ENCODE assay signal across 17 mouse cellular contexts in the genomic region with DNA sequence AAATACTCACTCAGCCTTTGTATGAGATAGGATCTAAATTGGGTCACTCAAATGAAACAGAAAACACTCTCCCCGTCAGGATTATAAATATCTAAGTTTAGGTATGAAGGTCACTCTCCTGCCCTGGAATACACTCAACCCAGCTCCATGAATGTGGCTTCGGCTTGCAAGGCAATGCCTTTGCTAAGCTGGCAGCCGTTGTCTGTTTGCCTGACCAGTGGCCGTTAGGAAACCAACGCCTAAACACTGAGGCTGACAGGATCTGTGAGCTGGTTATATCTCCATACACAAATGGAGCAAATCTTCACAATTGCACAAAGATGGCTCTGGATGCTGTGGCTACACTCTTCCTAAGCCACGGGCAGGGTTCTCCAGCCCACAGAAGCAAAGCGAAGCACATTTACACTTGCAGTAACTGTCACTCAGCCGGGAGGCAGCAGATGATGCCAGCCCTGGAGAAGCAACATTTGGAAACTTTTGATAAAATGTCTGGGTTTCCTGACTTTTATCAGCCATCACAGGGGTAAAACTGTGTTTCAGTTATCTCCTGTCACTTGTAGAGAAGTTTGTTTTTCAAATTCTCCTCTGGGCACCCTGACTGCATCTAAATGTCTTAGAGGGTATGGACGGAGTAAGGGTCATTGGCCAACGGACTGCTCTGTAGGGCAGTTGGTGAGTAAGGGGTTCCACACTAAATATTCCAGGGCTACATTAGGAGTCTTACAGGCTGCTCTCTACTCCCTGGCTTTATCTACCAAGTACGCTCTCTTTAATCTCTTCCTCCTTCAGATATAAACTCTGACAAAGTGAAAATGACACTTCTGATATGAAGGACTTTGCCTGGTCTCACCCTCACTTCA. TPM values are rescaled to one million over a fixed set of nuclear protein-coding genes. Genes with fewer than 3 reads are reported as not detected.
A peak's percentile ranks its signal among the peaks of the same experiment; 100 is the strongest.
DNase-seq lines count a peak whose midpoint lies in the region; ATAC-seq lines count a peak whose summit lies in the region.
"Had no signal": no experiment of that assay in that cellular context is flagged by ENCODE, and none has a peak within 500 bp of the region (broad histone marks: within the 10 kb centered on the region; RNA-seq: fewer than 3 reads in every experiment).

No protein-coding gene starts in this region.

- H3K36me3 ChIP-seq in megakaryocyte, embryonic 14.5 days (replicated peaks; ENCODE audit: low read length) = peaks cover 92% of the 10 kb centered on the region
- no peaks in the 10 kb centered on the region for H3K36me3 ChIP-seq in neural tube, embryonic 15.5 days
- H3K36me3 ChIP-seq: hindbrain, embryonic 15.5 days; midbrain, embryonic 13.5 days had no signal

- H3K4me3 ChIP-seq in megakaryocyte, embryonic 14.5 days (replicated peaks) = peak overlapping the region; percentile 78
- no peak overlapping the region for H3K4me3 ChIP-seq in neural tube, embryonic 15.5 days (replicated peaks)
- H3K4me3 ChIP-seq: hindbrain, embryonic 15.5 days; midbrain, embryonic 13.5 days had no signal

- WGBS in neural tube, embryonic 15.5 days = 81% methylated on average over 11 of the region's 11 CpGs

- DNase-seq in adrenal gland, adult (ENCODE audit: inconsistent age in 2 of 2, low spot score in 1 of 2) = peak; percentile 50 to 74
- no peak for DNase-seq in adrenal gland, adult 18-20 months (ENCODE audit: low spot score in 2 of 2)
- DNase-seq in gastrocnemius, postnatal 36 days = peak; percentile 21 to 28
- DNase-seq in urinary bladder, postnatal 10 days (ENCODE audit: low spot score) = no peak
- DNase-seq: cerebellum, adult 9-11 months; kidney, adult 2 months; lung, postnatal 10 days; right cerebral cortex, postnatal 25 days; thymus, postnatal 4 days had no signal

- ATAC-seq in megakaryocyte, adult 5-6 weeks (ENCODE audit: poor library complexity, severe bottlenecking) = no peak
- ATAC-seq in megakaryocyte progenitor cell, adult 5-6 weeks (replicated peaks; ENCODE audit: poor library complexity) = peak; percentile 63
- no peak for ATAC-seq in neural tube, embryonic 15.5 days (ENCODE audit: low FRiP score)
- ATAC-seq: midbrain, embryonic 13.5 days had no signal

- H3K27ac ChIP-seq in neural tube, embryonic 15.5 days (replicated peaks) = no peak overlapping the region
- H3K27ac ChIP-seq: hindbrain, embryonic 15.5 days; midbrain, embryonic 13.5 days; stomach, postnatal 0 days had no signal

- intact Hi-C loops in gastrocnemius, postnatal 36 days (cut with DNase I) = no loop called here

- no peaks in the 10 kb centered on the region for H3K27me3 ChIP-seq in megakaryocyte, embryonic 14.5 days (replicated peaks)
- H3K27me3 ChIP-seq in neural tube, embryonic 15.5 days (replicated peaks) = no peaks in the 10 kb centered on the region
- H3K27me3 ChIP-seq: CH12.LX; hindbrain, embryonic 15.5 days; midbrain, embryonic 13.5 days had no signal

- no peak overlapping the region for H3K4me2 ChIP-seq in neural tube, embryonic 15.5 days
- H3K4me2 ChIP-seq: hindbrain, embryonic 15.5 days; midbrain, embryonic 13.5 days had no signal

- H3K9me3 ChIP-seq in megakaryocyte, embryonic 14.5 days = no peaks in the 10 kb centered on the region
- H3K9me3 ChIP-seq in neural tube, embryonic 15.5 days (replicated peaks) = no peaks in the 10 kb centered on the region
- H3K9me3 ChIP-seq: hindbrain, embryonic 15.5 days; midbrain, embryonic 13.5 days had no signal

- H3K4me1 ChIP-seq in megakaryocyte, embryonic 14.5 days = peaks cover 89% of the 10 kb centered on the region
- peaks cover 17% of the 10 kb centered on the region for H3K4me1 ChIP-seq in neural tube, embryonic 15.5 days

- no peak overlapping the region for H3K9ac ChIP-seq in neural tube, embryonic 15.5 days (replicated peaks)
- H3K9ac ChIP-seq: hindbrain, embryonic 15.5 days; midbrain, embryonic 13.5 days had no signal

RNA-seq across cellular contexts. Expression of gene Optn, which starts 21.0 kb away (rescaled TPM):
- total RNA-seq in adrenal gland, adult 18-20 months (2021) = 100 to 1,000 TPM in 1 of 2 experiments, 10 to 100 TPM in 1; 97.8 to 174 TPM
- polyA plus RNA-seq in megakaryocyte, embryonic 14.5 days (2012; ENCODE audit: insufficient read depth, low replicate concordance) = 5.1 and 24.7 TPM in 2 replicates
- 4.1 and 7.0 TPM in 2 replicates for total RNA-seq in megakaryocyte, adult 5-6 weeks (2015)
- total RNA-seq in megakaryocyte, adult 5-6 weeks (2017) = 9.1 and 14.3 TPM in 2 replicates
- 10 to 100 TPM; 66.8 to 73.0 TPM for total RNA-seq in gastrocnemius, postnatal 36 days (2021)
- 6.6 and 10.1 TPM in 2 replicates for total RNA-seq in megakaryocyte progenitor cell, adult 5-6 weeks (2015)
- 19.8 and 30.8 TPM in 2 replicates for total RNA-seq in megakaryocyte progenitor cell, adult 5-6 weeks (2017)
- polyA plus RNA-seq in neural tube, embryonic 15.5 days (2015; fragmentation: Nextera tagmentation; extraction: Ambion mirVana) = 18.9 and 20.1 TPM in 2 replicates

RNA-seq across cellular contexts. Expression of gene Mcm10, which starts 30.3 kb away (rescaled TPM):
- total RNA-seq in adrenal gland, adult 18-20 months (2021) = 1 to 10 TPM; 3.4 to 3.7 TPM
- 3.9 and 6.6 TPM in 2 replicates for polyA plus RNA-seq in megakaryocyte, embryonic 14.5 days (2012; ENCODE audit: insufficient read depth, low replicate concordance)
- 41.3 and 46.0 TPM in 2 replicates for total RNA-seq in megakaryocyte, adult 5-6 weeks (2015)
- 63.7 and 64.7 TPM in 2 replicates for total RNA-seq in megakaryocyte, adult 5-6 weeks (2017)
- under 1 TPM in 1 of 2 experiments, not detected in 1; 0.74 TPM for total RNA-seq in gastrocnemius, postnatal 36 days (2021)
- total RNA-seq in megakaryocyte progenitor cell, adult 5-6 weeks (2015) = 66.4 and 68.7 TPM in 2 replicates
- 75.6 and 83.8 TPM in 2 replicates for total RNA-seq in megakaryocyte progenitor cell, adult 5-6 weeks (2017)
- polyA plus RNA-seq in neural tube, embryonic 15.5 days (2015; fragmentation: Nextera tagmentation; extraction: Ambion mirVana) = 3.7 and 11.6 TPM in 2 replicates

Comparison
In these comparisons a context has a peak if more than half of its experiments do, and no peak if none do; other contexts are left out.
1. DNase-seq: peak in adrenal gland, adult (2 of 2) and gastrocnemius, postnatal 36 days (2 of 2); none in adrenal gland, adult 18-20 months (0 of 2) and urinary bladder, postnatal 10 days (single experiment).
2. RNA of gene Mcm10, which starts 30.3 kb away (total RNA-seq): 66.4 to 83.8 TPM in megakaryocyte progenitor cell, adult 5-6 weeks and 41.3 to 64.7 TPM in megakaryocyte, adult 5-6 weeks; 3.4 to 3.7 TPM in adrenal gland, adult 18-20 months and 0.74 TPM in gastrocnemius, postnatal 36 days; every median in the first group is over 4 times any median in the second.